Mouse (Mus musculus): Measurements from ENCODE around the gene Map3k11.

Map3k11 gene

GRCm38 (mm10) chr19:5731264-5731978, 42.9 kb downstream of the Map3k11 start:
- DNase-seq (ENCODE audit: low read depth, low spot score) = peak; percentile 58

GRCm38 (mm10) chr19:5734325-5734724, 45.8 kb downstream of the Map3k11 start:
- no peak for DNase-seq (ENCODE audit: low read depth, low spot score)

- no peak for DNase-seq (ENCODE audit: low read depth, low spot score)
Observed at GRCm38 (mm10) chr19:5739446-5739845, 50.9 kb downstream of the Map3k11 start.

GRCm38 (mm10) chr19:5740320-5741317, 52.1 kb downstream of the Map3k11 start, which contains the start of gene Ltbp3:
Gene Ltbp3, plus strand, starts transcription at chr19:5740904.
- DNase-seq (ENCODE audit: low read depth, low spot score) = no peak

GRCm38 (mm10) chr19:5741641-5742240, 53.2 kb downstream of the Map3k11 start:
- no peak for DNase-seq (ENCODE audit: low read depth, low spot score)

- no peak for DNase-seq (ENCODE audit: low read depth, low spot score)
Observed at GRCm38 (mm10) chr19:5742241-5742641, 53.7 kb downstream of the Map3k11 start.

GRCm38 (mm10) chr19:5743576-5743975, 55.0 kb downstream of the Map3k11 start:
- no peak for DNase-seq (ENCODE audit: low read depth, low spot score)

- no peak for DNase-seq (ENCODE audit: low read depth, low spot score)
Observed at GRCm38 (mm10) chr19:5745756-5746710, 57.5 kb downstream of the Map3k11 start.

GRCm38 (mm10) chr19:5746907-5747363, 58.4 kb downstream of the Map3k11 start:
- DNase-seq (ENCODE audit: low read depth, low spot score) = no peak

GRCm38 (mm10) chr19:5749476-5749875, 60.9 kb downstream of the Map3k11 start:
- no peak for DNase-seq (ENCODE audit: low read depth, low spot score)

GRCm38 (mm10) chr19:5750951-5751350, 62.4 kb downstream of the Map3k11 start:
- DNase-seq (ENCODE audit: low read depth, low spot score) = no peak

GRCm38 (mm10) chr19:5751742-5752141, 63.2 kb downstream of the Map3k11 start:
- no peak for DNase-seq (ENCODE audit: low read depth, low spot score)

Data from c-Kit-negative CD71-positive TER-119-positive erythroid progenitor cells, embryonic 14.5 days (primary cell).